Mouse (Mus musculus) CD4-positive, CD25-positive, alpha-beta regulatory T cell, adult 9 weeks (primary cell): Measurements from ENCODE around the gene Bcar1. TPM values are rescaled to one million over a fixed set of nuclear protein-coding genes. Genes with fewer than 3 reads are reported as not detected.

ENCODE experiments used
- polyA plus RNA-seq: library from polyadenylated mRNA; unstranded; fragments of 100-300 nt; shearing (Covaris generic); gene quantifications from one replicate; pipeline ENCODE4 v1.2.1, GENCODE M21; 2017

Bcar1 gene
- polyA plus RNA-seq: 0.36 TPM

GRCm38 (mm10) chr8:111743792-111744696 lies at the start of gene Bcar1:
Gene Bcar1 (minus strand): TSS chr8:111743809.

DNA sequence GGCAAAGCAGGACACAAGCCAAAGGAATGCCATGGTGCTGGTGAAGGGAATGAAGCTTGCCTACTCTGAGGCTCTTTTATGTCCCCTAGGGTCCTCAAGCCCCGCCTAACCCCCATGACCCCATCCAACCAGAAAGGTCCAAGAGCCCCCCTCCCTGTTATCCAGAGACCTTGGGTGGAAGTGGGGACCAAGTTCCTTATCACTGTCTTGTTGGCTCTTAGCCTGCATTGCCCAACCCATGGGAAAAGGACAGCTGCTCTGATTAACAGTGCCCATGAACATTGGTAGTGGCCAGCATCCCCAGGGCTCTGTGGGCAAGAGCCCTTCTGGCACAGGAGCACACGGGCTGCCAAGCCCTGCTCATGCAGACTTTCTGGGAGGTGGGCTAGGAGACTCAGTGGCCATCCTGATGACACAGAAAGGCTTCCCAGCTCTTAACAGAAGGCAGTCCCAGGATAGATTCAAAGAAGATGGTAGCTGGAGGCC lies 52.6 kb downstream of the Bcar1 start, which contains the start of gene Ctrb1:
Gene Ctrb1, minus strand, starts transcription at position 51 of the 486 bp plus-strand sequence.

Other genes starting within 250 kb of the Bcar1 start
- 7.6 TPM for gene Wdr59, start 221.7 kb downstream of the Bcar1 start, polyA plus RNA-seq
- gene Znrf1, start 207.7 kb downstream of the Bcar1 start, polyA plus RNA-seq: 21.8 TPM
- 2.6 TPM for gene Ldhd, start 113.4 kb downstream of the Bcar1 start, polyA plus RNA-seq
- gene Zfp1, start 100.4 kb downstream of the Bcar1 start, polyA plus RNA-seq: 53.0 TPM
- not detected for gene Ctrb1, start 52.8 kb downstream of the Bcar1 start, polyA plus RNA-seq
- gene Cfdp1, start 110.5 kb upstream of the Bcar1 start, polyA plus RNA-seq: 98.7 TPM
- 1.2 TPM for gene Tmem170, start 132.9 kb upstream of the Bcar1 start, polyA plus RNA-seq
- not detected for gene Chst5, start 166.6 kb upstream of the Bcar1 start, polyA plus RNA-seq
- gene Tmem231, start 190.1 kb upstream of the Bcar1 start, polyA plus RNA-seq: 2.3 TPM
- 334 TPM for gene Gabarapl2, start 196.9 kb upstream of the Bcar1 start, polyA plus RNA-seq
- gene Adat1, start 248.5 kb upstream of the Bcar1 start, polyA plus RNA-seq: 8.9 TPM